Mouse (Mus musculus) A20 (cell line): ENCODE results near the gene Fam167b.

Experiments used
- DNase-seq: peaks from one replicate; pipeline ENCODE4 v3.0.0-alpha.2; 2011; ENCODE audit warnings: low read depth, low spot score

Fam167b gene

GRCm38 (mm10) chr4:129608426-129609025, 30.2 kb upstream of the Fam167b start:
- DNase-seq, result peak; percentile 88

- peak; percentile 89 for DNase-seq
These were observed 22.1 kb upstream of the Fam167b start, which contains the start of the genes Eif3i and Tmem234 for GRCm38 (mm10) chr4:129600233-129601158. TSS of gene Eif3i (minus strand) at chr4:129600648. TSS of gene Tmem234 (plus strand) at chr4:129600668.

GRCm38 (mm10) chr4:129588865-129589264, 10.5 kb upstream of the Fam167b start:
- DNase-seq, result no peak

DNA sequence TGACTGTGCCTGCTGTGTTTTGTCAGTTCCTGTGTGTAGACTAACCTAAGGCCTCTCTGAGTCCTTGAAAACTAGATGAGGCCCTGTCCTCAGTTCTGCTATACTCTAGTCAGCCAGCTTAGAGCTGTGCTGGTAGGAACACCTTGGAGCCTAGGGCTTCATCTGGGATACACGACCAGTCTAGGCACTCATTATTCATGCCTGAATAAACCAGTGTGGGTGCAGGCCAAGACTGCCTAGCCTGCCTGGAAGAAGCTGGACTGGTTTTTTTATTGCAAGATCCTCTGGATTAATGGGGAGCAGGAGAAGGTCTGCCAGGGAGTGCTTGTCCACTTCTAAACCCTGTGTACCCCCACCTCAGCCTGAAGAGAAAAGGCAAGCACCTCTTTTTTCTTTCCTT, 8.6 kb upstream of the Fam167b start:
- no peak for DNase-seq

DNA sequence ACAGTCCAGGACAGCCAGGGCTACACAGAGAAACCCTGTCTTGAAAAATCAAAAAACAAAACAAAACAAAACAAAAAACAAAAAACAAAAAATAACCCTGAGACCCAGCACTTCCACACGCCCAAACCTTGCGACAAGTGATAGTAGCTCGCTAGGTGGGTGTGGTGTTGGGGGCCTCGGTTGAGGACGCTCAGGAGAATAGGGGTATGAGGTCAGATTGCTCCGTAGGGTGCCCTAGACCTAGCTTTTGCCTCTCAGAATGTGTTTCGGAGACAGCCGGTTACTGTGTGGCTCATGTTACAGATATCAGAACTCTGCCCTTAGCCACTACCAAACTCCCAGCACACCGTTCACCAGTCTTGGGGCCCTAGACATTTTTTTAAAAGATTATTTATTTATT, 7.4 kb upstream of the Fam167b start:
- peak; percentile 42 for DNase-seq

- peak; percentile 94 for DNase-seq
These were observed 6.7 kb upstream of the Fam167b start for GRCm38 (mm10) chr4:129584884-129585608.

DNA sequence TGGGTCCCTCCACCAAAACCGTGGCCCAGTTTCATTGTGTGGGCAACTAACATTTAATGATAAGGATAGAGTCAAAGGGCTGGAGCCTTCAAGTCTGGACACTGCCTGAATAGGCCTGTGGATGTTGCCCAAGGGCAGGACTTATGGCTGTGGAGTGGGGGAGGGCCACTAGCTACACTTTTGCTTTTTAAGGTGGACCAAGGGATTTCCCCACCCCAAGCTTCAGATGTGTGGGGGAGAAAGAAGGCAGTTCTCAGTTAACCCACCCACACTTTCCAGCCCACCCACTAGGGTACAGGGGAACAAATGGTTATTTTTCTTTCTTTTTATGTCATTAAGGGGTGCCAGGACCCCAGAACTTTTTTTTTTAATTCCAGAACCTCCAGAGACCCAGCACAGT, 6.0 kb upstream of the Fam167b start:
- peak; percentile 82 for DNase-seq

DNA sequence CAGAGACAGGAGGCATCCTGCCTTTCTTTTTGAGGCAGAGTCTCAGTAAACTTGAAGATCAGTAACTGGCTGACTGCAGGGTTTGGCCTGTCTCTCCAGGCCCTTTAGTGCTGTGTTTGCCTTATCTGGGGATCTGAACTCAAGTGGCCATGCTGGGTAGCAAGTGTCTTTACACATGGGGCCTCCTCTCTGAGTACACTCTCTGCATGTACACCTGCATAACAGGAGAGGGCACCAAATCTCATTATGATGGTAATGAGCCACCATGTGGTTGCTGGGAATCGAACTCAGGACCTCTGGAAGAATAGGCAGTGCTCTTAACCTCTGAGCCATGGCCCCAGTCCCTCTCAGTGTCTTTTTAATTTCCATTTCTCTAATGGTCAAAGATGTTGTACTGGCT, 3.9 kb upstream of the Fam167b start:
- peak; percentile 68 for DNase-seq

DNA sequence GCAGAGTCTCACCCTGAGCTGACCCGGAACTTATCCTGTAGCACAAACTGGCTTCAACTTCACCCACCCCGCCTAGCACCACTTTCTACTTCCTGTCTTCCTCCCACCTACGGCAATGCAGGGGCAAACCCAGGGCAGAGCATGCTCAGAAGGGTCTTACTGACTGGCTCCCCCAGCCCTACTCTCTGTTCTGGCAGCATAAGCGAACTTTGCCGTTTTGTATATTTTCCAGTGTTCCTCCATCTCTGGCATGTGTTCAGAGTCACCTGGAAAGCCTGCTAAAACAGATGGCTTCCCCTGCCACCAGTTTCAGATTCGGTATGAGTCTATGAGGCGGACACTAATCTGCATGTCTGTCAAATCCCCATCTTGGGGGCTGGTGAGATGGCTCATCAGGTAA, 2.0 kb upstream of the Fam167b start:
- DNase-seq, result peak; percentile 96

GRCm38 (mm10) chr4:129577688-129578087, 661 bp downstream of the Fam167b start:
- no peak for DNase-seq

GRCm38 (mm10) chr4:129576863-129577491, 1.4 kb downstream of the Fam167b start:
- DNase-seq, result peak; percentile 91

DNA sequence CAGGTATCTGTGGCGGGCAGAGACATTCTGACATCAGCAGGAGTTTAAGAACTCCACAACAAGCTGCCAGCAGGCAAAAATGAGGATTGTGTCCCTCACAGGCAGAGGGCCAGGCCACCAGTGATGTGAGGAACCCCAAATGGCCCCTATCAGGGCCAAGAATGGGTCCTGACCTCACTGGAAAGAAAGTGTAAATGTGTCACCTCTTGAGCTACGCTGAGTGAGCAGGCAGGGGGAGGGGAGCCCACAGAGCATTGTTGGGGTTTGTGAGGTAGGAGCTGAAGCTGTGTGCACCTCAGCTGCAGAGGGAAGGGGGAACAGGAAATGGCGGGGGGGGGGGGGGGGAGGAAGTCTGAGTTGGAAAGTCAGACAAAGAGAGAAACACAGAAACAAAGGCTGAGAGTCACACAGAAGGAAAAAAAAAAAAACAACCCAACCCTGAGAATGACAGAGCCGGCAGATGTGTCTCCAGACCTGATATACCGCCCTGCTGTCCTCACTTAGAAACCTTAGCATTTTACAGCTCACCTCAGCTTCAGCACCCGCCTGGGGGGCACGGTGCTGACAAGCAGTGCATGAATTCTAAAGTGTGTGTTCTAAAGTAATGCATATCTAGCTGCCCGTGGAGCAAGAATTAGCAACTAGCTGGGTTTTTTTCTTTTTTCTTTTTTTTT, 3.0 kb downstream of the Fam167b start:
- DNase-seq, result peak; percentile 90

DNA sequence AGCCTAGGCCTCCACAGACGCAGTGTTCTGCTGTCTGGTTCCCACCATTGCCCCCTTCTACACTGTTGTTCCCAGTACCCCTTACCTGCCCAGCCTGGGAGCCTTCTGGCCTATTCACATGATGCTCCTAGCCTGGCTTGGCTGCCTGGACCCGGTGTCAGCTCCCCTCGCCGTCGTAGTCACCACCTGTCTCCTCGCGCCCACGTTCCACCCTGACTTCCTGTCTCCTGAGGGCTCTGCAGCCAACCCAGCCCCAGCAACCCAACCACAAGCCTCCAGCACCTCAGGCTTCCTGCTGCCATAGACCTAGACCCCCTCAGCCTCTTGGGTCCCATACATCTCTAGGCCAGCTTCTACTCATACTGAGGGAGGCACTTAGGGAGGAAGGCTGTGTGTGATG, 4.9 kb downstream of the Fam167b start, which contains the start of gene Lck:
Gene Lck (minus strand): TSS at position 212 of the 400 bp plus-strand sequence.
- no peak for DNase-seq

DNA sequence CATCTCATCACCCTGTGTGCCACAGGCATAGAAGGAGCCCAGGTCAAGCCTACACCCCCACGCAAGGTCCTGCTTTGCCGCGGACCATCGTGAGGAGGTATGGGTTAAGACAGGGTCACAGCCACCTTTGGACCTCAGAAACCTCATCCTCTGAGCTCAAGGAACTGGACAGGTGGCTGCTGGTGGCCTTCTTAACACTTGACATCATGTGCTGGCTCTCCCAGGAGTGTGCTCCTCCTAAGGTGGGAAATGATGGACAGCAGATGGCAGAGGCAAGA, 5.3 kb downstream of the Fam167b start:
- no peak for DNase-seq

DNA sequence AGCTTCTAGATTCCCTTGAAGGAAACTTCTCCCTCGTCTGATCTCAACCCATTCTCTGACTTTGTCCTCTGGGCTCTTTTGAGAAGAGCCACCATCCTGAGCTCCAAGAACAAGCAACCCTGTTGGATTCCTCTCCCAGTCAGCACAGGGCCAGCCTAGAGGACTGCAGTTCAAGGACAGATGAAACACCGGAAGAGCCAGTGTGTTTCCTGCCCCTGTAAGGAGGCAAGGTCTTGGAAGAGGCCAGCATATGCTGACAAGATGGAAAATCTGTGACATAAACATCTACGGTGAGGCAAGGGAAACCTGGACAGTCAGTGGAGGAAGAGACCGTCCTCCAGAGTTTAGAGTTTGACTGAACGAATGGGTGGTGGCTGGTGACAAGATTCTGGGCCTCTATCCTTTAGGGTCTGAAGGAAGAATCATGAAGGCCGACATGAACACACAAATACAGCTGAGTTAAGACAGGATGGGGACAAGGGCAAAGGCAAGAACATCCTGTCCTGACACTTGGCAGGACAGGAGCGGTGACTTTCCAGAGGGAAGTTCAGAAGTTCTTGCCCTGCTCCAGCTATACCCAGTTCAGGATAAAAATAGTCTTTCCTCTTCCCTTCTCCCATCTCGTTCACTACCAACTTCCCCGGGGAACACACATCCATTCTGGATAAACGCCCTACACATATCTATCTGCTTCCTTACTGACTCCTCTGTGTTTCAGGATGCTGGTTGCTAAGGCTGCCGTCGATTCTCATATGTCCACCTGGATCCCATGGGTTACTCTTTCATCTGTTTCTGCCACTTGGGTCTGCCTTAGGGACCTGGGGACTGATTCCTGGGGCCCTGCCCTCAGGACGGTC, 5.9 kb downstream of the Fam167b start:
- DNase-seq, result no peak

GRCm38 (mm10) chr4:129571551-129572084, 6.7 kb downstream of the Fam167b start:
- DNase-seq, result no peak

- no peak for DNase-seq
These were observed 8.3 kb downstream of the Fam167b start for GRCm38 (mm10) chr4:129570028-129570427.

DNA sequence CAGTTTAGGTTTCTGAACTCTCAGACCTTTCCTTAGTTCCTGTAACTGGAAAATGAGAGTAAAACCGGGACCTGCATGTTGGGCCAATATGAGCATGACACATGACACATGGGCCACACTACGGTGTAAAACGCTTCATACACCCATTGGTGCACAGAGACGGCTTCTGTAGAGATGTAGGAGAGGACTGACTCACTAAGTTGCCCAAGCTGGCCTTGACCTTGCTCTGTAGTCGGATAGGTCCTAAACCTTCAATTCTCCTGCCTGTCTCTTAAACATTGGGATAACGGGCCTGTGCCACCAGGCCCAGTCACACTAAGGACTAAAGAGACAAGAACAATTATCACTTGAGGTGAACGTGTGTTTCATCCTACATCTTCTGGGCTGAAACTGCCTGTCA, 10.0 kb downstream of the Fam167b start:
- DNase-seq, result no peak

DNA sequence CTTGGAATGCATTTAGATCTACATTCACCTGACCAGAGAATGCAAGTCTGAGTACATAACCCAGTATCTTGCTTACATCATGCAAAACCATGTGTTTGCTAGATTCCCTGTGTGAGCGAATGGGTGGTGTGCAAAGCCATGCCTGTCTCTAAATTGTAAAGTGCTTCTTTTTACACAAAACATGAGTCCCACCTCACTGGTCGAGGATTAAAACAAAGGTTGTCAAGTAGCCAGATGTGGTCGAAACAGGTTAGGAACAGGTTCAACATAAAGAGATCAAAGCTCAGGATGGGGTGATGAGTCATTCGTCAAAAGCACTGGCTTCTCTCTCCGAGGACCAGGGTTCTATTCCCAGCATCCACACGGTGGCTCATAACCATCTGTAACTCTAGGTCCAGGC, 13.2 kb downstream of the Fam167b start:
- no peak for DNase-seq

- no peak for DNase-seq
These were observed 14.6 kb downstream of the Fam167b start for GRCm38 (mm10) chr4:129563718-129564117.
